Mouse (Mus musculus): ENCODE data around the gene Gm1113. TPM values are rescaled to one million over a fixed set of nuclear protein-coding genes. Genes with fewer than 3 reads are reported as not detected.

The Gm1113 gene
- polyA plus RNA-seq (2012) = not detected in 2 replicates

- H3K36me3 ChIP-seq (ENCODE audit: control insufficient read depth) = no peaks in the 10 kb centered on the region
- TF ChIP-seq TAL1 (IDR thresholded peaks at IDR 0.05; ENCODE audit: low read length) = no peak
- TF ChIP-seq GATA1 (IDR thresholded peaks at IDR 0.05; ENCODE audit: low read length) = no peak
- H3K27me3 ChIP-seq (ENCODE audit: control insufficient read depth) = no peaks in the 10 kb centered on the region
- no peaks in the 10 kb centered on the region for H3K9me3 ChIP-seq (ENCODE audit: control insufficient read depth, low read length)
- H3K4me1 ChIP-seq (ENCODE audit: control insufficient read depth) = no peaks in the 10 kb centered on the region
- no peak within 1 kb of the TSS for H3K4me3 ChIP-seq (replicated peaks)
These were observed at the start of gene Gm1113 for GRCm38 (mm10) chr9:35518169-35518568. Gm1113 (minus strand) TSS chr9:35518269.

- H3K36me3 ChIP-seq (ENCODE audit: control insufficient read depth) = peaks cover 83% of the 10 kb centered on the region
- no peaks in the 10 kb centered on the region for H3K27me3 ChIP-seq (ENCODE audit: control insufficient read depth)
- TF ChIP-seq GATA1 (IDR thresholded peaks at IDR 0.05; ENCODE audit: low read length) (no peak), TAL1 (IDR thresholded peaks at IDR 0.05; ENCODE audit: low read length) (no peak)
- H3K9me3 ChIP-seq (ENCODE audit: control insufficient read depth, low read length) = no peaks in the 10 kb centered on the region
- no peak overlapping the region for H3K4me3 ChIP-seq (replicated peaks)
- H3K4me1 ChIP-seq (ENCODE audit: control insufficient read depth) = peaks cover 37% of the 10 kb centered on the region
These were observed 46.6 kb upstream of the Gm1113 start for GRCm38 (mm10) chr9:35564536-35565240.

DNA sequence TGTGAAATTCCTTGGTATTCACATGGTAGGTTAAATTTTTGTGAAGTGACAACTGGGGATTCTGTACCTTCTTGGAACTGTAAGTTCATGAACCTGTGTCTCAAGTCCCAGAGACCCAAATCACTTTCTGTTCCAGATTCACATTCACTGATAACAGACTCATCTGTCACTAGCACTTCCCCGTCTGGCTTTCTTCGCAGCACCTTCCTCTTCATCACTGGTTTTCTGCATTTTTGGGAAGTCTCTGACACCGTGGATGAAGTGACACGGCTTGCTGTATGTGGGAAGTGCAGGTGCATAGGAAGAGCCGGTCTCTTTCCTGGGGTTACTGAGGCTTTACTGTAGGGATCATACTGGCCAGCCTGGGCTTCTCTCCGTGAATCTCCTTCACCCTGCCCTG, 43.5 kb upstream of the Gm1113 start:
- Histone ChIP-seq H3K4me3 (replicated peaks) (no peak overlapping the region), H3K27me3 (ENCODE audit: control insufficient read depth) (peaks cover 29% of the 10 kb centered on the region), H3K9me3 (ENCODE audit: control insufficient read depth, low read length) (peaks cover 7% of the 10 kb centered on the region; the same call in 1 of the 2 replicates), H3K4me1 (ENCODE audit: control insufficient read depth) (peaks cover 35% of the 10 kb centered on the region), H3K36me3 (ENCODE audit: control insufficient read depth) (peaks cover 64% of the 10 kb centered on the region)
- TF ChIP-seq TAL1 (IDR thresholded peaks at IDR 0.05; ENCODE audit: low read length) = no peak
- TF ChIP-seq GATA1 (IDR thresholded peaks at IDR 0.05; ENCODE audit: low read length) = no peak

GRCm38 (mm10) chr9:35561076-35561475, 43.0 kb upstream of the Gm1113 start:
- TF ChIP-seq GATA1 (IDR thresholded peaks at IDR 0.05; ENCODE audit: low read length) (no peak), TAL1 (IDR thresholded peaks at IDR 0.05; ENCODE audit: low read length) (no peak)

DNA sequence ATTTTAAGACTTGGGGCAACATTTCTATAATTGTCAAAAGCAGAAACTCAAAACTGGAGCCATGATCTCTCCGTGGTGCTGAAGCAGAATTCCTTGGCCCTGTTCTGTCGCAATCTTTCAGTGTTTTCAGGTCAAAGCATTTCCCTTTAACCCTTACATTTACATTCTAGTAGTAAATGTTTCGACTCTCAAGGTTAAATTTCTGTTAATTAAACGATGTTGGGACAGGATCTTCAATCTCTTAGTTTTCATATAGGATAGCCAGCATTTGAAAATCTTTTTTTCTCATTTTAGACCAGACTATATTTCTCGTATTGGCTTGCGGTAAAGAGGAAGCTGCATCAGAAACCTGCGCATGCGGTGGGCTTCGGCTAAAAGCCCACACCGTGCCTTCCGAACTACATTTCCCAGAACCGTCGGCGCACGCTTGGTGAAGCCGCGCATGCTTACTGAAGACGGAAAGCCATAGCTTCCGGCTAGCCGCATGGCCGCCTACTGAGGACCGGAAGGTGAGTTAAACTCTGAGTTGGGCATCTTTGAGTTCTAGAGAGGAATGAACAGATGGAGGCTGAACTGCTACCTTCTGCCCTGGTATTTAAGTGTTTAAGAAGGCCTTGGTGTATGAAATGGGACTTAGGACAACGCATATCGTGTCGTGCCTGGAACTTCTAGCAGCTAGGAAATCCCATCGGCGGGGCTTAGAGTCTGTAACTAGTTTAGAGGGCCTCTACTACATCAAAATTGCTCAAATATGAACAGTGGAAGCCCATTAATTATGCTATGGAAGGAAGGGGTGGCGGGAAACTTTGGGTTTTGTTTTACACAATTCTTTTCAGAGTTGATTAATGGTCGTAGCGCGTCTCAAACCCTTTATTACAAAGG, 41.2 kb upstream of the Gm1113 start:
- TF ChIP-seq TAL1 (IDR thresholded peaks at IDR 0.05; ENCODE audit: low read length) = no peak
- TF ChIP-seq GATA1 (IDR thresholded peaks at IDR 0.05; ENCODE audit: low read length) = no peak
- H3K4me3 ChIP-seq (replicated peaks) = peak overlapping the region; percentile 81
- peaks cover 40% of the 10 kb centered on the region for H3K36me3 ChIP-seq (ENCODE audit: control insufficient read depth)
- H3K4me1 ChIP-seq (ENCODE audit: control insufficient read depth) = peaks cover 27% of the 10 kb centered on the region
- H3K27me3 ChIP-seq (ENCODE audit: control insufficient read depth) = peaks cover 46% of the 10 kb centered on the region
- H3K9me3 ChIP-seq (ENCODE audit: control insufficient read depth, low read length) = peaks cover 7% of the 10 kb centered on the region; the same call in 1 of the 2 replicates

More at GRCm38 (mm10) chr9:35561076-35561475, 43.0 kb upstream of the Gm1113 start:
- H3K36me3 ChIP-seq (ENCODE audit: control insufficient read depth) = peaks cover 58% of the 10 kb centered on the region
- H3K4me1 ChIP-seq (ENCODE audit: control insufficient read depth) = peaks cover 32% of the 10 kb centered on the region
- peaks cover 34% of the 10 kb centered on the region for H3K27me3 ChIP-seq (ENCODE audit: control insufficient read depth)
- H3K4me3 ChIP-seq (replicated peaks) = no peak overlapping the region
- peaks cover 7% of the 10 kb centered on the region; the same call in 1 of the 2 replicates for H3K9me3 ChIP-seq (ENCODE audit: control insufficient read depth, low read length)

DNA sequence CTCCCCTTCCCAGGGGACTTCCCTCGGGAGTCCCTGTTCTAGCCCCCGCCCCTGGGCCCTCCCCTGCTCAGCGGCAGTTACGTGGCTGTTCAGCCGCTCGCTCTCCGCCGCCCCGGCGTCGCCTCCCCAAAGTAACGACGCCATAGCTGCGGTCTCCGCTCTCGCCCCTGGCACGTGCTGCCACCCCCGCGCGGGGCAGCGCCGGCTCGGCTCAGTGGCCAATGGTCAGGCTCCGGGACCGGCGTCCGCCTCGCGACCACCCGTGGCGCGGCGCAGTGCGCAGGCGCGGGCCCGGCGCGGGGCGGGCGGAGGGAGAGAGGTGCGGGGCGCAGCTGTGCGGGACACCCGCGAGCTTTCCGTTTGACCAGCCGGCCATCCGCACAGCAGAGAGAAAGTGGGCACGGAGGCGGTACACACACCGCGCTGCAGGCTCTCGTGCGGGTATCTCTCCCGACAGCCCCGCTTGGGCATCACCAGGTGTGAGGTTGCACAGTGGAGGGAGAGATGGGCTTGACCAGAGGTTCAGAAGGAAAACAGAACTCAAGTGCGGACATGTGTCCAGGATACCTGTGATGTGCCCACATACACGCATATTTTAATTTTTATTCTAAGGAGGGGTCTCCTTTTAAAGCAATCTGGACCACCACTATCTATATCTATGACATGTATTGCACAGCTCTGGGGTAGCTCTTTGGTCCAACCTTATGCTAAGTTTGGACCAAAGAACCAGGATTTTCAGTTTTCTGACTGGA, 40.4 kb upstream of the Gm1113 start, which contains the start of the genes Ddx25 and Pus3:
Gene Ddx25 (minus strand): TSS at position 272 of the 752 bp plus-strand sequence.
Gene Pus3 (plus strand): TSS at position 339 of the 752 bp plus-strand sequence.
- Histone ChIP-seq H3K4me1 (ENCODE audit: control insufficient read depth) (peaks cover 27% of the 10 kb centered on the region), H3K9me3 (ENCODE audit: control insufficient read depth, low read length) (peaks cover 7% of the 10 kb centered on the region; the same call in 1 of the 2 replicates), H3K4me3 (replicated peaks) (peak within 1 kb of the TSS; percentile 81), H3K27me3 (ENCODE audit: control insufficient read depth) (peaks cover 48% of the 10 kb centered on the region), H3K36me3 (ENCODE audit: control insufficient read depth) (peaks cover 32% of the 10 kb centered on the region)
- TF ChIP-seq TAL1 (IDR thresholded peaks at IDR 0.05; ENCODE audit: low read length) (no peak), GATA1 (IDR thresholded peaks at IDR 0.05; ENCODE audit: low read length) (no peak)

DNA sequence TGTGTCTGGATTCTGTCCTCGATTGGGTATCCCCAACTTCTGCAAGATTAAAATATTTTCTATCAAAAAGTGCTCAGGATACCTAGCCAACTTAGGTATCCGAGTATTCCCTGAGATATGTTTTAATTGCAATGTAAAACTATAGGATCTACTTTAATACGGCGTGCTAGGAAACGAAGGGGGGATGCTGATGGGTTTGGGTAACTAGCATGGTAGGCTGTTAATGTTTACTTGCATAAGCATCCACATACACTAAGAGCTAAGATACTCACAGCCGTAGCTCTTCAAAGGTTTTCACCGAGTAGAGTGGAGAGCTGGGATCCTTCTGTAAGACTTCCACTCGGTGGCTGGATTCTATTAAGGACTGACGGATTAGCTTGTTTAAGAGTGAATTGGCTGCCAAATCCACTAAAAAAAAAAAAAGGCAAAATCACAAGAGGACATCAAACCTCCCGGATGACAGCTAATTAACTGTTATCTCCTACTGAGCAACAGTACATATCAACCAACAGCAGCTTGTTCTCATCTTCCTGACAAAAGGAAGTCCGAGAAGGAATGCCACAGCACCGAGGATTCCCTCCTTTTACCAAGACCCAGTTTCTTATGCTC, 38.5 kb upstream of the Gm1113 start:
- TF ChIP-seq TAL1 (IDR thresholded peaks at IDR 0.05; ENCODE audit: low read length) = no peak
- Histone ChIP-seq H3K9me3 (ENCODE audit: control insufficient read depth, low read length) (peaks cover 7% of the 10 kb centered on the region; the same call in 1 of the 2 replicates), H3K4me1 (ENCODE audit: control insufficient read depth) (peaks cover 27% of the 10 kb centered on the region), H3K4me3 (replicated peaks) (no peak overlapping the region), H3K36me3 (ENCODE audit: control insufficient read depth) (peaks cover 14% of the 10 kb centered on the region), H3K27me3 (ENCODE audit: control insufficient read depth) (peaks cover 48% of the 10 kb centered on the region)

DNA sequence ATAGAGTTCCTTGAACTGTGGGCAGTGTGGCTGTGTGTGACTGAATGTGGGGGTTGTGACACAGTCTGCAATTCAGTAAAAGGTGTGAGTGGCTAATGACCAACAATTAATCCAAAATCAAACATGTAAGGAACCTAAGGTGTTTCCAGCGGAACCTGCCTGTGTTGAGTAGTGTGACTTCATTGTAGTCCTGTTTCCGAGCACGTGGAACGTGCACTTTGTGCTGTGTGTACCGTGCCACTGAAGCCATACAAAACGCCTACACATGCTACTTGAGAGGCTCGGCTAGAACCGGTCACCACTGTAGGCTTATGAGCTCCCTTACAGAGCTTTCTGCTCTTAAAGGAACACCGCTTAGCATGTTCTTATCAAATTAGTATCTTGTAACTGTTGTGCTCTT, 30.4 kb upstream of the Gm1113 start:
- no peaks in the 10 kb centered on the region for H3K36me3 ChIP-seq (ENCODE audit: control insufficient read depth)
- TF ChIP-seq GATA1 (IDR thresholded peaks at IDR 0.05; ENCODE audit: low read length) = no peak
- no peak for TF ChIP-seq TAL1 (IDR thresholded peaks at IDR 0.05; ENCODE audit: low read length)
- no peaks in the 10 kb centered on the region for H3K4me1 ChIP-seq (ENCODE audit: control insufficient read depth)
- H3K4me3 ChIP-seq (replicated peaks) = no peak overlapping the region
- no peaks in the 10 kb centered on the region for H3K9me3 ChIP-seq (ENCODE audit: control insufficient read depth, low read length)
- no peaks in the 10 kb centered on the region for H3K27me3 ChIP-seq (ENCODE audit: control insufficient read depth)
